Mouse (Mus musculus) hindbrain, embryonic 14.5 days (tissue): ENCODE measurements around the gene Pla2g4b. TPM values are rescaled to one million over a fixed set of nuclear protein-coding genes. Genes with fewer than 3 reads are reported as not detected.

Experiments used
- ATAC-seq: fragments of 200-750 bp; cut with Nextera tagmentation; 2 replicates; pipeline ENCODE4 v1.8.0; 2017; ENCODE audit warnings: moderate number of reproducible peaks, mild to moderate bottlenecking, moderate TSS enrichment, moderate library complexity; ENCODE audit not compliant: low FRiP score
- DNase-seq: peaks from one replicate; pipeline ENCODE4 v3.0.0-alpha.2; 2015; ENCODE audit warnings: low spot score
- H3K27ac ChIP-seq: fragments of 300-500 bp; sonication (generic); 2 replicates; pipeline ENCODE4 v1.5.1; 2014; ENCODE audit warnings: mild to moderate bottlenecking, moderate library complexity
- H3K27me3 ChIP-seq: fragments of 300-500 bp; sonication (generic); 2 replicates; pipeline ENCODE4 v1.6.1; 2014; ENCODE audit warnings: mild to moderate bottlenecking, low read length, mixed read lengths; ENCODE audit not compliant: control insufficient read depth, insufficient read depth
- H3K36me3 ChIP-seq: fragments of 300-500 bp; sonication (generic); replicated peaks from 2 replicates; pipeline ENCODE4 v1.6.1; 2014; ENCODE audit not compliant: control insufficient read depth, insufficient read depth
- H3K4me1 ChIP-seq: fragments of 300-500 bp; sonication (generic); replicated peaks from 2 replicates; pipeline ENCODE4 v1.6.1; 2014; ENCODE audit warnings: antibody characterized with exemption, low read length, mixed read lengths; ENCODE audit not compliant: control insufficient read depth, insufficient read depth
- H3K4me2 ChIP-seq: fragments of 300-500 bp; sonication (generic); replicated peaks from 2 replicates; pipeline ENCODE4 v1.6.1; 2014; ENCODE audit warnings: mild to moderate bottlenecking, moderate library complexity
- H3K4me3 ChIP-seq: fragments of 300-500 bp; sonication (generic); replicated peaks from 2 replicates; pipeline ENCODE4 v1.5.1; 2014; ENCODE audit warnings: mild to moderate bottlenecking, low read length
- H3K9ac ChIP-seq: fragments of 300-500 bp; sonication (generic); 2 replicates; pipeline ENCODE4 v1.6.1; 2014
- H3K9me3 ChIP-seq: fragments of 300-500 bp; sonication (generic); 2 replicates; pipeline ENCODE4 v1.6.1; 2016; ENCODE audit warnings: low read length; ENCODE audit not compliant: control insufficient read depth
- WGBS: fragments of 180-500 bp; shearing (Covaris S2); extraction: QIAGEN DNeasy Blood & Tissue Kit; methylation state at CpG from one replicate; pipeline ENCODE4 v1.1.7; 2014; 5-methylcytosine and 5-hydroxymethylcytosine counted together
- polyA plus RNA-seq: library from polyadenylated mRNA; unstranded; fragments of >200 nt; fragmentation: Nextera tagmentation; extraction: Ambion mirVana; gene quantifications from 2 replicates; pipeline ENCODE4 v1.2.1, GENCODE M21; 2014

Gene Pla2g4b
- polyA plus RNA-seq, result 1.9 and 2.7 TPM in 2 replicates

DNA sequence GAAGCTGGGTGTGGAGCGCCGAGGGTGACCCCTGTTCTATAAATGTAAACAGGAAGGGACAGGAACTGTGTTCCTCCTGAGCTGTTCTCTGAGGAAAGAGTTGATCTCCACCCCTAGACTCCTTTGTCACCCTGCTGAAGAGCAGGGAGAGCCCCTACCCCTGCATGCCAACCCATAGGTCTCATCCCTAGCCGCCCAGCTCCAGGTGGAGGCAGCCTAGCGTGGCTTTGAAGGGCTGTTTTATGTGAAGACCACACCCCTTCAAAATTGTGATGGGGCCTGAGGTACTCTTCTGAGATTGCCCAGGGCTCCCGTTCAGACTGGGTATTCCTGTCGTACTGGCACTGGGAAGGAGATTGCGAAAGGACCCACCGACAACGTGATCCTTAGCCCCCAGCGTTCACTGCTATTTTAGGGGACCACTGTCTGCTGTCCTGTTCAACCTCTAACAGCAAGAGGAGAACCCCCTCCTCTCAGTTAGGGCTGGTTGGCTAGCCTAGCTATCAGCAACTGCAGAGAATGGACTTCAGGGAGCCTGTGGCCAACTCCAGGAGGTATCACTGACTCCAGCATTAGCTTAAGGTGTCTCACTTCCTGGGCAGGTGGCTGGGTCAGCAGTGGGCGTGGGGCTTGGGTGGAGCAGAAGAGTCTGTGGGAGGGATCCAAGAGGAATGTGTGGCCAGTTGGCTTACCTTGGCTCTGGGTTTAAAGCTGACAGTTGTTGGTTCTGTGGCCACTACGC is at the start of gene Pla2g4b:
TSS of gene Pla2g4b (plus strand) at position 692 of the 742 bp plus-strand sequence.
- no peak for ATAC-seq
- Histone ChIP-seq H3K9me3 (no peaks in the 10 kb centered on the region), H3K9ac (no peak within 1 kb of the TSS), H3K4me3 (no peak within 1 kb of the TSS), H3K4me2 (no peak within 1 kb of the TSS), H3K4me1 (peaks cover 8% of the 10 kb centered on the region; the same call in 1 of the 2 replicates), H3K36me3 (peaks cover 78% of the 10 kb centered on the region), H3K27me3 (no peaks in the 10 kb centered on the region), H3K27ac (no peak within 1 kb of the TSS)
- no peak for DNase-seq
- 94% methylated on average over 12 of the region's 12 CpGs for WGBS

DNA sequence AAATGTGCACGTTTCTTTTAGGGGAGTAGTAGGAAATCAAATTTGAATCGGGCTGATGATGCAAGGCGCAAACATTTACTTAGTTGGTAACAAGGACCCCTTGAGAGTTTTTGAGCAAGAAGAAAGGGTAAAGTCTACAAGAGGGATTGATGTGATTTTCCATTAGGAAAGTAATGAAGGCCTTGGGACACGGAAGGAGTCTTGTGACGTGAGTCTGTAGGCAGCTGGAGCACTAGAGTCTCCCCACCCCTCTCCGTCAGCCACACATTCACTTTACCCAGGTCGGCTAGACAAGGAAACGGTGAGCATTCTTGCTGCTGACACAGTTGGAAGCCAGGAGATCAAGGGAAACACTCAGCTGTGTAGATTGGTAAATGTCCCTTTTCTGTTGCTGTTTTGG is 47.3 kb upstream of the Pla2g4b start:
- no peaks in the 10 kb centered on the region for H3K27me3 ChIP-seq
- H3K4me2 ChIP-seq, result no peak overlapping the region
- DNase-seq (no peak), ATAC-seq (no peak)
- no peak overlapping the region for H3K9ac ChIP-seq
- H3K36me3 ChIP-seq, result peaks cover 13% of the 10 kb centered on the region; the same call in 1 of the 2 replicates
- no peak overlapping the region for H3K27ac ChIP-seq
- 68% methylated on average over 8 of the region's 8 CpGs for WGBS
- no peak overlapping the region for H3K4me3 ChIP-seq
- H3K9me3 ChIP-seq, result no peaks in the 10 kb centered on the region
- H3K4me1 ChIP-seq, result no peaks in the 10 kb centered on the region

DNA sequence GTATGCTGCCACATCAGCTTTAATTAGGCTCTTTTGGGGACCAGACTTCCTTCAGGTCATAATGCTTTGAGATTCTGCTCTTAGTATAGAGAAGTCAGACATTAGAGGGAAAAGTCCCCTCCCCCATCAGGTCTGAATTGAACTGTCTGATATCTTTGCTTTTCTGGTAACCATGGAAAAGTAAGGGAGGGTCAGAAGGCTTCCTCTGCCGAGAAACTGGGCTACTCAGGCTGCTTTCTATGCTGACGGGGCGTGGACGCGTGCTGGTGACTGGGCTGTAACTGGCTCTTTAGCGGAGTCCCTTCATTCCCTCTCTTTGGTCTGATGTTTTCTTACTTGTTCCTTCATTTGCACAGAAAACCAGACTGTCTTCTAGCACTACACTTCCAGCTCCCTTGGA is 46.8 kb upstream of the Pla2g4b start:
- no peak overlapping the region for H3K4me3 ChIP-seq
- H3K9ac ChIP-seq, result no peak overlapping the region
- H3K4me2 ChIP-seq, result no peak overlapping the region
- H3K27me3 ChIP-seq, result no peaks in the 10 kb centered on the region
- DNase-seq (no peak), ATAC-seq (no peak)
- 57% methylated on average over 6 of the region's 6 CpGs for WGBS
- H3K36me3 ChIP-seq, result peaks cover 13% of the 10 kb centered on the region; the same call in 1 of the 2 replicates
- no peak overlapping the region for H3K27ac ChIP-seq
- no peaks in the 10 kb centered on the region for H3K9me3 ChIP-seq
- H3K4me1 ChIP-seq, result no peaks in the 10 kb centered on the region

DNA sequence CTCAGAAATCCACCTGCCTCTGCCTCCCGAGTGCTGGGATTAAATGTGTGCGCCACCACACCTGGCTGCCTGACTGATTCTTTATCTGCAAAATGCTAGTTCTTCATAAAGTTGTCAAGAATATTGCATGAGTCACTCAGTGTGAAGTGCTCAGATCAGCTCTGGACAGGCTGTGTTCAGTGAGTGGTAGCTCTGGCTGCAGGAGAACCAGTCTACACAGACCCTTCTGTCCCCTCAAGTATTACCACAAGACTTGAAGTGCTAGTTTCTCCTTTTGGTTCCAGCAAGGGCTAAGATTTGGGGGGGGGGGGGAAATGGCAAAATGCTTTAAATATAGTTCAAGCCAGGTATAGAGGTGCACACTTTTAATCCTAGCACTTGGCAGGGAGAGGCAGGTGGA is 45.8 kb upstream of the Pla2g4b start:
- H3K4me1 ChIP-seq, result no peaks in the 10 kb centered on the region
- DNase-seq (no peak), ATAC-seq (no peak)
- H3K4me3 ChIP-seq, result no peak overlapping the region
- no peaks in the 10 kb centered on the region for H3K27me3 ChIP-seq
- 100% methylated on average over 2 of the region's 2 CpGs for WGBS
- H3K9ac ChIP-seq, result no peak overlapping the region
- no peak overlapping the region for H3K27ac ChIP-seq
- H3K9me3 ChIP-seq, result no peaks in the 10 kb centered on the region
- H3K4me2 ChIP-seq, result no peak overlapping the region
- 0 out of 2 replicates have a peak, but pooled peaks cover 5% of the 10 kb centered on the region for H3K36me3 ChIP-seq

DNA sequence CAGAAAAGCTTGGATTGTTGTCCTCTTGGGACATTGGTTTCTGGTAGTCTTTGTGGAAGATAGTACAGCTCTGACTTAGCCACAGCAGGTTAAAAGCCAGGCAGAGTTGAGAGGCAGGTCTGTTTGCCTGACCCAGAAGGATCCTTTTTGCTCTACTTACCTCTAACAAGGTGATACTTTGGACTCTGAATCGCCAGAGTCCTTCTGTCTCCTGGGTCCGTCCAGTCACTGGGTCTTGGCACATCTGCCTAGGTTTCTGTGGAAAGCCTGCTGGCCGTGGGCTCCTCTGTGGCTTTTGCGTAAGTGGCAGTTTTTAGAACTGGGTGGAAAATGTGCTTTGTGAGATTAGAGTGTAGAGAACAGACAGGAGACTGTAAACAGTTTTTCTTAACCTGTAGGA is 44.3 kb upstream of the Pla2g4b start:
- H3K9ac ChIP-seq, result no peak overlapping the region
- no peak overlapping the region for H3K4me2 ChIP-seq
- no peak for DNase-seq
- no peaks in the 10 kb centered on the region for H3K9me3 ChIP-seq
- no peaks in the 10 kb centered on the region for H3K36me3 ChIP-seq
- no peaks in the 10 kb centered on the region for H3K4me1 ChIP-seq
- no peak for ATAC-seq
- no peak overlapping the region for H3K27ac ChIP-seq
- H3K27me3 ChIP-seq, result no peaks in the 10 kb centered on the region
- H3K4me3 ChIP-seq, result no peak overlapping the region
- 92% methylated on average over 4 of the region's 4 CpGs for WGBS

DNA sequence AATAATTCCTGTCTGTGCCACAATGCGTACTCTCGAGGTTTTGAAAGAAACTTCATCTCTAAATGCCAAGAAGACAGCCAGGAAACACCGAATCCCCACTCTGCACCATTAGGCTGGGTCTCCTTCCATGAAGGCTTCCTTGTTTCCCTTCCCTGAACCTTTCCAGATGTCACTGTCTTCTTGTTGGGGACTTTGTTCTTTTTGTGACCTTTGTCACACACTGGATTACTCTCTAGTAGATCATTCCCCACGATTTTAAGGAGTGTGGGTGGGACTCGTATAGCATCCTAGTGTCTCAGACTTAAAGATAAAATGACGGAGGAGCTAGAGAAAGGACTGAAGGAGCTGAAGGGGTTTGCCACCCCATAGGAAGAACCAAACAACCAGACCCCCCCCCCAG is 42.3 kb upstream of the Pla2g4b start:
- Histone ChIP-seq H3K4me2 (no peak overlapping the region), H3K9me3 (no peaks in the 10 kb centered on the region), H3K27me3 (no peaks in the 10 kb centered on the region), H3K9ac (no peak overlapping the region), H3K4me1 (0 out of 2 replicates have a peak, but pooled peaks cover 7% of the 10 kb centered on the region), H3K27ac (no peak overlapping the region), H3K36me3 (no peaks in the 10 kb centered on the region), H3K4me3 (no peak overlapping the region)
- ATAC-seq, result no peak
- no peak for DNase-seq
- 90% methylated on average over 6 of the region's 6 CpGs for WGBS

DNA sequence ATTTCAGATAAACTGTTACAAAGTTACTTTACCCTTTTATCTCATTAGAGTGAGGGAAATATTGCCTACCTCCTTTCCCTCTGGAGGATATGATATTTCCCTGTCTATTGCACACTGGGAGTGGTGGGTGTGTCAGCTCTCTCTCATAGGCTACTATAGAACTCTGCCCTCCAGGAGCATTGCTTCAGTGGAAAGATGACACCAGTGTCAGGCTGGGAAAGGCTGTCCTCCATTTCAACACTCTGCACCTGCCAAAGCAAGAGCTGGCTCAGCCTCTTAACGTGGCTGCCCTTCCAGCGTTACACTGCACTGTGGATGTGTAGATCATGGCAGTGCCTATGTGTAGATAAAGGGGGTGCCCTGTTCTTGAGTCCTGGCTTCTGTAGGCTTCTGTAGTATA is 40.9 kb upstream of the Pla2g4b start:
- DNase-seq (no peak), ATAC-seq (no peak)
- Histone ChIP-seq H3K27ac (no peak overlapping the region), H3K9ac (no peak overlapping the region), H3K4me3 (no peak overlapping the region), H3K9me3 (no peaks in the 10 kb centered on the region), H3K36me3 (no peaks in the 10 kb centered on the region), H3K4me2 (no peak overlapping the region), H3K4me1 (0 out of 2 replicates have a peak, but pooled peaks cover 7% of the 10 kb centered on the region), H3K27me3 (no peaks in the 10 kb centered on the region)
- 90% methylated on average over 2 of the region's 2 CpGs for WGBS

DNA sequence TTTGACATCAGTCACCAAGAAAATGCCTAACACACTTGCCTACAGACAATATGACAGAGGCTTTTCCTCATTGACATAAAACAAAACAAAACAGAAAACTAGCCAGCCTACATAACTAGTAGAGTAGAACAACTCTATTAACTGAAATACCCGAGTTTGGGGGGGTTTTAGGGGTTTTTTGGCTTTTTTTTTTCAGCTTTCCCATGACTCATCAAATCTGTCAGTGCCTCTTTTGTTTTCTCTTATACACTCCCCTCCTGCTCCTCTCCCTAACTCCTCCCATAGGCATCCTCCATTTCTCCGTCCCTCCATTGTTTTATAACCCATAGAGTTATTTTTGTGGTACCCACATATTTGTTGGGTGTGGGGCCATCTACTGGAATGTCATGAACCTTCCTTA is 39.7 kb upstream of the Pla2g4b start:
- Histone ChIP-seq H3K4me1 (0 out of 2 replicates have a peak, but pooled peaks cover 7% of the 10 kb centered on the region), H3K4me3 (no peak overlapping the region), H3K9me3 (no peaks in the 10 kb centered on the region), H3K36me3 (no peaks in the 10 kb centered on the region), H3K9ac (no peak overlapping the region), H3K4me2 (no peak overlapping the region), H3K27me3 (no peaks in the 10 kb centered on the region), H3K27ac (no peak overlapping the region)
- ATAC-seq, result no peak
- WGBS, result 43% methylated on average over 2 of the region's 2 CpGs
- DNase-seq, result no peak

DNA sequence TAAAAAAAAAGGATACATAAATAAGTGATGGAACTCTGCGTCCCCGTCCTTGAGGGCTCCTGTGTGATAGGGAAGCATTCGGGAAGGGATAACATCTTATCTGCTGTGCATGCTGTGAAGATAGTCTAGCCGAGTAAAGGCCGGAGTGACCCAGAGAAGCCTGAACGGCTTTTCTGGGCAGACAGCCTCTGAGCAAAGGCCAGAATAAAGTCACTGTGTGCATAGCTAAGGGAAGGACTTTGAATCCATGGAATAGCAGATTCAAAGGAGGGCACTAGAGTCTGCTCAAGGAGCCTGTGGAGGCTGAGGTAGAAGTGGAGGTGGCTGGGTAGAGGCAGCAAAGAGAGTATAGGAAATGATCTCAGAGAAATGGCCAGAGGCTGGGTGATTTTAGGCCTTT is 38.4 kb upstream of the Pla2g4b start:
- Histone ChIP-seq H3K36me3 (no peaks in the 10 kb centered on the region; the same call in 1 of the 2 replicates), H3K27ac (peak overlapping the region; percentile 73), H3K9ac (no peak overlapping the region), H3K4me2 (no peak overlapping the region), H3K4me1 (0 out of 2 replicates have a peak, but pooled peaks cover 7% of the 10 kb centered on the region), H3K9me3 (no peaks in the 10 kb centered on the region), H3K4me3 (no peak overlapping the region), H3K27me3 (no peaks in the 10 kb centered on the region)
- no peak for ATAC-seq
- WGBS, result 89% methylated on average over 6 of the region's 6 CpGs
- DNase-seq, result no peak
